8 mouse cellular contexts compared by ENCODE assay signal in genomic region chr7:66109855-66110635, GRCm38 (mm10). TPM values are rescaled to one million over a fixed set of nuclear protein-coding genes. Genes with fewer than 3 reads are reported as not detected.
DNase-seq lines count a peak whose midpoint lies in the region; ATAC-seq and TF ChIP-seq lines count a peak whose summit lies in the region.

No protein-coding gene starts in this region.

- no peaks in the 10 kb centered on the region for H3K27me3 ChIP-seq in embryonic facial prominence, embryonic 14.5 days (replicated peaks; ENCODE audit: control insufficient read depth, insufficient read depth, low read length)
- H3K27me3 ChIP-seq in hindbrain, embryonic 11.5 days (ENCODE audit: control insufficient read depth, insufficient read depth, low read length) = no peaks in the 10 kb centered on the region
- H3K27me3 ChIP-seq in liver, embryonic 13.5 days = peaks cover 6% of the 10 kb centered on the region; the same call in 1 of the 2 replicates
- 0 out of 2 replicates have a peak, but pooled peaks cover 3% of the 10 kb centered on the region for H3K27me3 ChIP-seq in neural tube, embryonic 15.5 days (replicated peaks)

- WGBS in embryonic facial prominence, embryonic 14.5 days = 1% methylated on average over 27 of the region's 77 CpGs
- WGBS in hindbrain, embryonic 11.5 days = under 1% methylated on average over 65 of the region's 77 CpGs
- under 1% methylated on average over 71 of the region's 77 CpGs for WGBS in liver, embryonic 13.5 days (ENCODE audit: insufficient replicate concordance)
- WGBS in neural tube, embryonic 15.5 days = under 1% methylated on average over 65 of the region's 77 CpGs

- H3K9ac ChIP-seq in embryonic facial prominence, embryonic 14.5 days (ENCODE audit: low read depth, low read length) = peak overlapping the region; percentile 92
- peak overlapping the region; percentile 89 for H3K9ac ChIP-seq in hindbrain, embryonic 11.5 days (ENCODE audit: low read depth, low read length)
- peak overlapping the region; percentile 93 for H3K9ac ChIP-seq in liver, embryonic 13.5 days
- H3K9ac ChIP-seq in neural tube, embryonic 15.5 days (replicated peaks) = peak overlapping the region; percentile 93

- H3K9me3 ChIP-seq in embryonic facial prominence, embryonic 14.5 days (ENCODE audit: control insufficient read depth, low read length) = no peaks in the 10 kb centered on the region
- no peaks in the 10 kb centered on the region for H3K9me3 ChIP-seq in hindbrain, embryonic 11.5 days (ENCODE audit: control insufficient read depth, low read length)
- no peaks in the 10 kb centered on the region for H3K9me3 ChIP-seq in liver, embryonic 13.5 days (replicated peaks)
- no peaks in the 10 kb centered on the region for H3K9me3 ChIP-seq in neural tube, embryonic 15.5 days (replicated peaks)

- H3K27ac ChIP-seq in layer of hippocampus, adult 2 months = peak overlapping the region; percentile 86
- peak overlapping the region; percentile 94 for H3K27ac ChIP-seq in embryonic facial prominence, embryonic 14.5 days (replicated peaks; ENCODE audit: low read depth, low read length)
- H3K27ac ChIP-seq in hindbrain, embryonic 11.5 days (ENCODE audit: low read depth, low read length) = peak overlapping the region; percentile 92
- peak overlapping the region; percentile 84 for H3K27ac ChIP-seq in liver, embryonic 13.5 days
- peak overlapping the region; percentile 90 for H3K27ac ChIP-seq in neural tube, embryonic 15.5 days (replicated peaks)

- peaks cover 23% of the 10 kb centered on the region for H3K4me1 ChIP-seq in embryonic facial prominence, embryonic 14.5 days (ENCODE audit: control insufficient read depth, insufficient read depth, low read length)
- 0 out of 2 replicates have a peak, but pooled peaks cover 3% of the 10 kb centered on the region for H3K4me1 ChIP-seq in hindbrain, embryonic 11.5 days (replicated peaks; ENCODE audit: control insufficient read depth, insufficient read depth, low read length)
- peaks cover 54% of the 10 kb centered on the region for H3K4me1 ChIP-seq in liver, embryonic 13.5 days (replicated peaks)
- peaks cover 43% of the 10 kb centered on the region for H3K4me1 ChIP-seq in neural tube, embryonic 15.5 days

- peak overlapping the region; percentile 76 for H3K4me3 ChIP-seq in layer of hippocampus, adult 2 months
- H3K4me3 ChIP-seq in embryonic facial prominence, embryonic 14.5 days (ENCODE audit: low read depth, low read length) = peak overlapping the region; percentile 73
- H3K4me3 ChIP-seq in hindbrain, embryonic 11.5 days (ENCODE audit: low read depth, low read length) = peak overlapping the region; percentile 86
- H3K4me3 ChIP-seq in liver, embryonic 13.5 days (replicated peaks) = peak overlapping the region; percentile 90
- peak overlapping the region; percentile 95 for H3K4me3 ChIP-seq in neural tube, embryonic 15.5 days (replicated peaks)

- ATAC-seq in embryonic facial prominence, embryonic 14.5 days (ENCODE audit: low read depth) = peak; percentile 28
- peak; percentile 55 for ATAC-seq in hindbrain, embryonic 11.5 days (ENCODE audit: low FRiP score)
- peak; percentile 48 for ATAC-seq in liver, embryonic 13.5 days (ENCODE audit: low read depth)
- peak; percentile 25 for ATAC-seq in neural tube, embryonic 15.5 days (ENCODE audit: low FRiP score)

- peak in 1 of 2 experiments; percentile 29 for DNase-seq in layer of hippocampus, adult 2 months (ENCODE audit: low spot score in 2 of 2)
- no peak for DNase-seq in layer of hippocampus, adult 9-10 months (ENCODE audit: low spot score)
- DNase-seq in adrenal gland, adult 8-10 months = peak; percentile 20
- DNase-seq in embryonic facial prominence, embryonic 14.5 days (ENCODE audit: low spot score) = no peak
- DNase-seq in hindbrain, embryonic 11.5 days (ENCODE audit: low spot score) = peak; percentile 68
- DNase-seq in liver, embryonic 13.5 days = peak; percentile 44
- DNase-seq in thymus, postnatal 0 days (ENCODE audit: low spot score) = peak; percentile 60

- TF ChIP-seq CTCF in layer of hippocampus, adult 2 months (conservative IDR thresholded peaks at IDR 0.05) = no peak

- H3K36me3 ChIP-seq in embryonic facial prominence, embryonic 14.5 days (ENCODE audit: control insufficient read depth, insufficient read depth, low read length) = no peaks in the 10 kb centered on the region
- H3K36me3 ChIP-seq in hindbrain, embryonic 11.5 days (ENCODE audit: control insufficient read depth, insufficient read depth, low read length) = no peaks in the 10 kb centered on the region
- no peaks in the 10 kb centered on the region for H3K36me3 ChIP-seq in liver, embryonic 13.5 days
- no peaks in the 10 kb centered on the region for H3K36me3 ChIP-seq in neural tube, embryonic 15.5 days

- peak overlapping the region; percentile 91 for H3K4me2 ChIP-seq in embryonic facial prominence, embryonic 14.5 days (ENCODE audit: low read depth, low read length)
- peak overlapping the region; percentile 45 for H3K4me2 ChIP-seq in hindbrain, embryonic 11.5 days (replicated peaks; ENCODE audit: low read depth, low read length)
- H3K4me2 ChIP-seq in liver, embryonic 13.5 days = peak overlapping the region; percentile 97
- H3K4me2 ChIP-seq in neural tube, embryonic 15.5 days = peak overlapping the region; percentile 98

RNA-seq across cellular contexts. Expression of gene Chsy1, which starts 0.7 kb away (rescaled TPM):
- total RNA-seq in layer of hippocampus, adult 2 months (2021) = 10 to 100 TPM; 14.2 to 14.6 TPM
- total RNA-seq in adrenal gland, adult 8-10 months (2022) = 10 to 100 TPM; 13.8 to 15.8 (median 15.0) TPM
- 34.4 and 36.6 TPM in 2 replicates for polyA plus RNA-seq in embryonic facial prominence, embryonic 14.5 days (2014; fragmentation: Nextera tagmentation; extraction: Ambion mirVana)
- 20.4 and 30.4 TPM in 2 replicates for polyA plus RNA-seq in hindbrain, embryonic 11.5 days (2014; fragmentation: Nextera tagmentation; extraction: Ambion mirVana)
- polyA plus RNA-seq in liver, embryonic 13.5 days (2015; fragmentation: Nextera tagmentation; extraction: Ambion mirVana) = 9.8 and 10.1 TPM in 2 replicates
- 9.9 and 10.7 TPM in 2 replicates for polyA plus RNA-seq in neural tube, embryonic 15.5 days (2015; fragmentation: Nextera tagmentation; extraction: Ambion mirVana)
- polyA plus RNA-seq in thymus, postnatal 0 days (2015; fragmentation: Nextera tagmentation; extraction: Ambion mirVana) = 8.7 and 12.1 TPM in 2 replicates

RNA-seq across cellular contexts. Expression of gene Selenos, which starts 30.6 kb away (rescaled TPM):
- 10 to 100 TPM; 50.6 to 57.3 TPM for total RNA-seq in layer of hippocampus, adult 2 months (2021)
- 100 to 1,000 TPM in 3 of 4 experiments, 10 to 100 TPM in 1; 94.9 to 132 (median 113) TPM for total RNA-seq in adrenal gland, adult 8-10 months (2022)
- polyA plus RNA-seq in embryonic facial prominence, embryonic 14.5 days (2014; fragmentation: Nextera tagmentation; extraction: Ambion mirVana) = 137 and 140 TPM in 2 replicates
- polyA plus RNA-seq in hindbrain, embryonic 11.5 days (2014; fragmentation: Nextera tagmentation; extraction: Ambion mirVana) = 88.2 and 90.4 TPM in 2 replicates
- 64.6 and 68.2 TPM in 2 replicates for polyA plus RNA-seq in liver, embryonic 13.5 days (2015; fragmentation: Nextera tagmentation; extraction: Ambion mirVana)
- 92.0 and 93.1 TPM in 2 replicates for polyA plus RNA-seq in neural tube, embryonic 15.5 days (2015; fragmentation: Nextera tagmentation; extraction: Ambion mirVana)
- polyA plus RNA-seq in thymus, postnatal 0 days (2015; fragmentation: Nextera tagmentation; extraction: Ambion mirVana) = 94.8 and 98.4 TPM in 2 replicates

RNA-seq across cellular contexts. Expression of gene Snrpa1, which starts 51.2 kb away (rescaled TPM):
- 10 to 100 TPM; 33.0 to 33.8 TPM for total RNA-seq in layer of hippocampus, adult 2 months (2021)
- 10 to 100 TPM; 30.4 to 43.3 (median 34.4) TPM for total RNA-seq in adrenal gland, adult 8-10 months (2022)
- 134 and 146 TPM in 2 replicates for polyA plus RNA-seq in embryonic facial prominence, embryonic 14.5 days (2014; fragmentation: Nextera tagmentation; extraction: Ambion mirVana)
- 230 and 234 TPM in 2 replicates for polyA plus RNA-seq in hindbrain, embryonic 11.5 days (2014; fragmentation: Nextera tagmentation; extraction: Ambion mirVana)
- 140 and 149 TPM in 2 replicates for polyA plus RNA-seq in liver, embryonic 13.5 days (2015; fragmentation: Nextera tagmentation; extraction: Ambion mirVana)
- polyA plus RNA-seq in neural tube, embryonic 15.5 days (2015; fragmentation: Nextera tagmentation; extraction: Ambion mirVana) = 116 and 133 TPM in 2 replicates
- polyA plus RNA-seq in thymus, postnatal 0 days (2015; fragmentation: Nextera tagmentation; extraction: Ambion mirVana) = 189 and 207 TPM in 2 replicates

Comparison
In these comparisons a context has a peak if more than half of its experiments do, and no peak if none do; other contexts are left out.
1. DNase-seq: peak in adrenal gland, adult 8-10 months (single experiment), hindbrain, embryonic 11.5 days (single experiment), liver, embryonic 13.5 days (single experiment) and thymus, postnatal 0 days (single experiment); none in layer of hippocampus, adult 9-10 months (single experiment) and embryonic facial prominence, embryonic 14.5 days (single experiment).
2. H3K4me2 ChIP-seq: peak in every context shown above with its lines; median percentile 98 in neural tube, embryonic 15.5 days; 97 in liver, embryonic 13.5 days; 91 in embryonic facial prominence, embryonic 14.5 days; 45 in hindbrain, embryonic 11.5 days.
3. Peak in every context shown above with its lines, with median percentiles within 50 percentile points of each other: H3K27ac ChIP-seq, H3K4me3 ChIP-seq, ATAC-seq and H3K9ac ChIP-seq.